Mouse (Mus musculus): ENCODE results near the gene Fubp1. TPM values are rescaled to one million over a fixed set of nuclear protein-coding genes. Genes with fewer than 3 reads are reported as not detected.
A peak's percentile ranks its signal among the peaks of the same experiment; 100 is the strongest.

Gene Fubp1
- polyA plus RNA-seq, 1 experiment, result 18.4 TPM

DNA sequence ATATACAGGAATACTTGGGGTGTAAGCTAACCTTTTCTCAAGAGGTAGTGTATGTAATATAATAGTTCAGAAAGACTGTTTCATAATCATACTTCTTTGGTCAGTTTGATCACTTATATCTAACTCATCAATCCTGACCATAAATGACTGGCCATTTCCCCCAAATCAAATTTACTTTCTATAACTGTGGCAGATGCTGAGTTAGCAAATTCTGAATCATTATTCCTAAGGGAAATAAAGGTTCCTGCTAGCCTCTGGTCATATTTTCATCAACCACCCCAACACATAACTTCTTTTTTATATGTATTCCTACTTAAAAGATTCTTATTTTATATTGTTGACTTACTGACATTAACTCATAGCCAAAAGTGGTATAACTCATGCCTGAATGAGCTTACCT lies 7.3 kb upstream of the Fubp1 start:
- Histone ChIP-seq H3K27me3 (ENCODE audit: control insufficient read depth, insufficient read depth, low read length) (no peaks in the 10 kb centered on the region), H3K4me1 (ENCODE audit: control insufficient read depth, insufficient read depth, insufficient read length, low read length) (peaks cover 15% of the 10 kb centered on the region; the same call in 1 of the 2 replicates), H3K4me3 (ENCODE audit: low read depth, low read length) (no peak overlapping the region), H3K27ac (ENCODE audit: insufficient read depth, low read depth, low read length) (no peak overlapping the region), H3K36me3 (ENCODE audit: control insufficient read depth, insufficient read depth, low read length) (no peaks in the 10 kb centered on the region)
- no peak for TF ChIP-seq POLR2A (IDR thresholded peaks at IDR 0.05; ENCODE audit: low read depth, low read length)

- H3K27ac ChIP-seq (ENCODE audit: insufficient read depth, low read depth, low read length), result no peak overlapping the region
- H3K4me3 ChIP-seq (ENCODE audit: low read depth, low read length), result no peak overlapping the region
- no peaks in the 10 kb centered on the region for H3K36me3 ChIP-seq (ENCODE audit: control insufficient read depth, insufficient read depth, low read length)
- H3K4me1 ChIP-seq (ENCODE audit: control insufficient read depth, insufficient read depth, insufficient read length, low read length), result peaks cover 15% of the 10 kb centered on the region; the same call in 1 of the 2 replicates
- H3K27me3 ChIP-seq (ENCODE audit: control insufficient read depth, insufficient read depth, low read length), result no peaks in the 10 kb centered on the region
- TF ChIP-seq POLR2A (IDR thresholded peaks at IDR 0.05; ENCODE audit: low read depth, low read length), result no peak
- TF ChIP-seq CTCF (IDR thresholded peaks at IDR 0.05; ENCODE audit: extremely low read depth, insufficient read length, insufficient replicate concordance, low read depth, low read length), result no peak
- 82% methylated on average over 6 of the region's 6 CpGs for WGBS
Observed at GRCm38 (mm10) chr3:152203411-152203810, 6.8 kb upstream of the Fubp1 start.

DNA sequence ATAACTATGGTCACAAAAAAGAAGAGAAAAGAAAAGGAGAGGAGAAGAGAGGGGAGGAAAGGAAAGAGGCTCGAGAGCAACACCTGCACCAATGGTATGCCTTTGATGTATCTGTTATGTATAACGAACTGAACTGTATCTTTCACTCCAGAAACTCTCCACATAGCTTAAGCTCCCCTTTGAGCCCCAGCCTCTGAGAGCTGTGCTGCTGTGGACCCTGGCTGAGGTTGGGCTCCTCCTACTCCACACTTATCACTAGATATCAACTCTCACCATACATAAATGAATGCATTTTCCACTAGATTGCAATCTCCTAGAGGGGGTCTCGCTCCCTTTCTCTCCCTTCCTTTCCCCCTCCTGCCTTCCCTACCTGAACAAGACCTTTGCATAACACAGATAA lies 6.2 kb upstream of the Fubp1 start:
- H3K4me3 ChIP-seq (ENCODE audit: low read depth, low read length), result no peak overlapping the region
- H3K27ac ChIP-seq (ENCODE audit: insufficient read depth, low read depth, low read length), result peak overlapping the region; percentile 27; the same call in 1 of the 2 replicates
- H3K36me3 ChIP-seq (ENCODE audit: control insufficient read depth, insufficient read depth, low read length), result no peaks in the 10 kb centered on the region
- TF ChIP-seq POLR2A (IDR thresholded peaks at IDR 0.05; ENCODE audit: low read depth, low read length), result no peak
- no peak for TF ChIP-seq CTCF (IDR thresholded peaks at IDR 0.05; ENCODE audit: extremely low read depth, insufficient read length, insufficient replicate concordance, low read depth, low read length)
- no peaks in the 10 kb centered on the region for H3K27me3 ChIP-seq (ENCODE audit: control insufficient read depth, insufficient read depth, low read length)
- 44% methylated on average over 3 of the region's 3 CpGs for WGBS
- H3K4me1 ChIP-seq (ENCODE audit: control insufficient read depth, insufficient read depth, insufficient read length, low read length), result peaks cover 15% of the 10 kb centered on the region; the same call in 1 of the 2 replicates

- H3K27me3 ChIP-seq (ENCODE audit: control insufficient read depth, insufficient read depth, low read length), result no peaks in the 10 kb centered on the region
- H3K27ac ChIP-seq (ENCODE audit: insufficient read depth, low read depth, low read length), result no peak overlapping the region
- no peaks in the 10 kb centered on the region for H3K36me3 ChIP-seq (ENCODE audit: control insufficient read depth, insufficient read depth, low read length)
- no peak overlapping the region for H3K4me3 ChIP-seq (ENCODE audit: low read depth, low read length)
- peaks cover 15% of the 10 kb centered on the region; the same call in 1 of the 2 replicates for H3K4me1 ChIP-seq (ENCODE audit: control insufficient read depth, insufficient read depth, insufficient read length, low read length)
- 21% methylated on average over 3 of the region's 3 CpGs for WGBS
- TF ChIP-seq POLR2A (IDR thresholded peaks at IDR 0.05; ENCODE audit: low read depth, low read length) (no peak), CTCF (IDR thresholded peaks at IDR 0.05; ENCODE audit: extremely low read depth, insufficient read length, insufficient replicate concordance, low read depth, low read length) (no peak)
Observed at GRCm38 (mm10) chr3:152204577-152204976, 5.6 kb upstream of the Fubp1 start.

GRCm38 (mm10) chr3:152207156-152207555 lies 3.1 kb upstream of the Fubp1 start:
- TF ChIP-seq CTCF (IDR thresholded peaks at IDR 0.05; ENCODE audit: extremely low read depth, insufficient read length, insufficient replicate concordance, low read depth, low read length), result no peak
- no peak for TF ChIP-seq POLR2A (IDR thresholded peaks at IDR 0.05; ENCODE audit: low read depth, low read length)
- 96% methylated on average over 4 of the region's 4 CpGs for WGBS
- no peak overlapping the region for H3K4me3 ChIP-seq (ENCODE audit: low read depth, low read length)
- no peaks in the 10 kb centered on the region for H3K27me3 ChIP-seq (ENCODE audit: control insufficient read depth, insufficient read depth, low read length)
- H3K4me1 ChIP-seq (ENCODE audit: control insufficient read depth, insufficient read depth, insufficient read length, low read length), result peaks cover 13% of the 10 kb centered on the region; the same call in 1 of the 2 replicates
- H3K27ac ChIP-seq (ENCODE audit: insufficient read depth, low read depth, low read length), result no peak overlapping the region
- no peaks in the 10 kb centered on the region for H3K36me3 ChIP-seq (ENCODE audit: control insufficient read depth, insufficient read depth, low read length)

DNA sequence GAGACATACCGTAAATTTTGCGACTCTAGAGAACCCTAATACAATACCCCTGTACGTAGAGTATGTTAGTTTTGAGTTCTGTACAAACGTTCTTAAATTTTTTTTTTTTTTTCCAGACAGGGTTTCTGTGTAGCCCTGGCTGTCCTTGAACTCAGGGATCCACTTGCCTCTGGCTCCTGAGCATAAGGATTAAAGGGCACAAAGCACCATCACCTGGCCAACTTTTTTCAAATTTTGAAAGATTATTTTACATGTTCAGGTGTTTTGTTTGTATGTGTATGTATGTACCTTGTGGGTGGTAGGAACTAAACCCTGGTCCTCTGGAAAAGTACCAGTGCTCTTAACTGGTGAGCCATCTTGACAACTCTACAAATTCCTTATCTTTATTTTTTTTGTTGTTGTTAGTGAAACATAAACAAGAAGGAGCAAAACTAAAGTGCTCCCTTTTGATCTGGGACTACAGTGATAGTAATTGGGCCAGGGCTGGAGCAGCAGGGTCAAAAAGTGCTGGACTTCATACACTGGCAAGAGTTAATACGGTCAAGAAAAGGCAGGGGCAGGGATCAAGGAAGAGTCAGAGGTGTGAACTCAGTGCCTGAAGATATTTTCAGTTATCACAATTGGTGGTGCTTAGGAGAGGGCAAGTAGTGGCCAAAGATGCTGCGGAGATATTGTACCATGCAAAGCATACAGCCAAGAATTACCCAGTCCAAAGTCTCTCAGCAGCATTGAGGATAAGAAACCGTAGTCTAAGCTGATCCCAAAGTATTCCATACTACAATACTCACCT lies 1.9 kb upstream of the Fubp1 start:
- WGBS, result 65% methylated on average over 7 of the region's 7 CpGs

GRCm38 (mm10) chr3:152209177-152209966 lies 850 bp upstream of the Fubp1 start:
- peak overlapping the region; percentile 95 for H3K27ac ChIP-seq (ENCODE audit: insufficient read depth, low read depth, low read length)
- no peaks in the 10 kb centered on the region for H3K27me3 ChIP-seq (ENCODE audit: control insufficient read depth, insufficient read depth, low read length)
- peaks cover 9% of the 10 kb centered on the region; the same call in 1 of the 2 replicates for H3K4me1 ChIP-seq (ENCODE audit: control insufficient read depth, insufficient read depth, insufficient read length, low read length)
- no peaks in the 10 kb centered on the region for H3K36me3 ChIP-seq (ENCODE audit: control insufficient read depth, insufficient read depth, low read length)
- H3K4me3 ChIP-seq (ENCODE audit: low read depth, low read length), result peak overlapping the region; percentile 71
- TF ChIP-seq POLR2A (IDR thresholded peaks at IDR 0.05; ENCODE audit: low read depth, low read length) (no peak), CTCF (IDR thresholded peaks at IDR 0.05; ENCODE audit: extremely low read depth, insufficient read length, insufficient replicate concordance, low read depth, low read length) (no peak)
- 2% methylated on average over 25 of the region's 25 CpGs for WGBS

More for the DNA sequence above, 1.9 kb upstream of the Fubp1 start:
- peaks cover 13% of the 10 kb centered on the region; the same call in 1 of the 2 replicates for H3K4me1 ChIP-seq (ENCODE audit: control insufficient read depth, insufficient read depth, insufficient read length, low read length)
- no peaks in the 10 kb centered on the region for H3K36me3 ChIP-seq (ENCODE audit: control insufficient read depth, insufficient read depth, low read length)
- no peak overlapping the region for H3K4me3 ChIP-seq (ENCODE audit: low read depth, low read length)
- TF ChIP-seq POLR2A (IDR thresholded peaks at IDR 0.05; ENCODE audit: low read depth, low read length) (no peak), CTCF (IDR thresholded peaks at IDR 0.05; ENCODE audit: extremely low read depth, insufficient read length, insufficient replicate concordance, low read depth, low read length) (no peak)
- peak overlapping the region; percentile 9; the same call in 1 of the 2 replicates for H3K27ac ChIP-seq (ENCODE audit: insufficient read depth, low read depth, low read length)
- H3K27me3 ChIP-seq (ENCODE audit: control insufficient read depth, insufficient read depth, low read length), result no peaks in the 10 kb centered on the region
